In genomic region chr7:82552005-82552404, GRCm38 (mm10) we compare ENCODE assay signal across 19 mouse cellular contexts.
DNase-seq lines count a peak whose midpoint lies in the region; ATAC-seq and TF ChIP-seq lines count a peak whose summit lies in the region.
"Had no signal": no experiment of that assay in that cellular context is flagged by ENCODE, and none has a peak within 500 bp of the region (broad histone marks: within the 10 kb centered on the region; RNA-seq: fewer than 3 reads in every experiment).

No protein-coding gene starts in this region.

- TF ChIP-seq POLR2A in embryonic fibroblast, embryonic 13.5 days (IDR thresholded peaks at IDR 0.05; ENCODE audit: low read depth, low read length): no peak

- intact Hi-C loops in heart, postnatal 25 days (cut with DNase I): no loop called here

- no peaks in the 10 kb centered on the region for H3K36me3 ChIP-seq in liver, embryonic 12.5 days
- H3K36me3 ChIP-seq: embryonic facial prominence, embryonic 13.5 days; embryonic facial prominence, embryonic 15.5 days; forebrain, embryonic 15.5 days had no signal

- no peaks in the 10 kb centered on the region for H3K9me3 ChIP-seq in liver, embryonic 12.5 days (replicated peaks)
- H3K9me3 ChIP-seq: embryonic facial prominence, embryonic 13.5 days; embryonic facial prominence, embryonic 15.5 days; forebrain, embryonic 13.5 days; forebrain, embryonic 15.5 days had no signal

- no peak overlapping the region for H3K4me2 ChIP-seq in liver, embryonic 12.5 days
- H3K4me2 ChIP-seq: embryonic facial prominence, embryonic 13.5 days; embryonic facial prominence, embryonic 15.5 days; forebrain, embryonic 13.5 days; forebrain, embryonic 15.5 days had no signal

- ATAC-seq in liver, embryonic 12.5 days: no peak
- ATAC-seq: forebrain, embryonic 13.5 days; forebrain, embryonic 15.5 days; forebrain, postnatal 0 days had no signal

- H3K9ac ChIP-seq in liver, embryonic 12.5 days: no peak overlapping the region
- H3K9ac ChIP-seq: embryonic facial prominence, embryonic 13.5 days; embryonic facial prominence, embryonic 15.5 days; forebrain, embryonic 13.5 days; forebrain, embryonic 15.5 days; forebrain, postnatal 0 days had no signal

- TF ChIP-seq CTCF in embryonic fibroblast, embryonic 13.5 days (IDR thresholded peaks at IDR 0.05; ENCODE audit: borderline replicate concordance, insufficient read depth, low read length): no peak

- WGBS in liver, embryonic 12.5 days (ENCODE audit: insufficient replicate concordance): 7% methylated on average over 1 of the region's 1 CpGs

- peak overlapping the region; percentile 22; the same call in 1 of the 2 replicates for H3K27ac ChIP-seq in embryonic fibroblast, embryonic 13.5 days (ENCODE audit: insufficient read depth, low read length)
- no peak overlapping the region for H3K27ac ChIP-seq in liver, embryonic 12.5 days
- H3K27ac ChIP-seq: embryonic facial prominence, embryonic 13.5 days; embryonic facial prominence, embryonic 15.5 days; forebrain, embryonic 13.5 days; forebrain, embryonic 15.5 days had no signal

- no peak overlapping the region for H3K4me3 ChIP-seq in embryonic fibroblast, embryonic 13.5 days (ENCODE audit: insufficient read depth, low read length)
- no peak overlapping the region for H3K4me3 ChIP-seq in liver, embryonic 12.5 days
- H3K4me3 ChIP-seq: embryonic facial prominence, embryonic 13.5 days; embryonic facial prominence, embryonic 15.5 days; forebrain, embryonic 13.5 days; forebrain, embryonic 15.5 days had no signal

- peaks cover 10% of the 10 kb centered on the region for H3K4me1 ChIP-seq in embryonic fibroblast, embryonic 13.5 days (ENCODE audit: control insufficient read depth, insufficient read depth, low read length)
- H3K4me1 ChIP-seq in liver, embryonic 12.5 days: no peaks in the 10 kb centered on the region
- H3K4me1 ChIP-seq: forebrain, embryonic 13.5 days; forebrain, embryonic 15.5 days had no signal

- peak; percentile 1 for DNase-seq in heart, adult 11 months
- DNase-seq in heart, postnatal 25 days (ENCODE audit: low spot score): no peak
- DNase-seq in spleen, postnatal 10 days (ENCODE audit: low spot score in 2 of 2): no peak
- DNase-seq: adrenal gland, adult 8-10 months; adrenal gland, postnatal 14 days; adrenal gland, postnatal 36 days; cerebellum, adult 11-12 months; cerebellum, adult 2 months; cerebellum, adult 9-10 months; cerebellum, postnatal 10 days; cerebellum, postnatal 25 days; embryo, embryonic 11 days; forebrain, postnatal 0 days had no signal

- no peaks in the 10 kb centered on the region for H3K27me3 ChIP-seq in liver, embryonic 12.5 days (replicated peaks)
- H3K27me3 ChIP-seq: embryonic facial prominence, embryonic 13.5 days; embryonic facial prominence, embryonic 15.5 days; forebrain, embryonic 13.5 days; forebrain, embryonic 15.5 days had no signal
